Mouse (Mus musculus) testis, adult 2 months (tissue): ENCODE results near the gene Olfr1243. TPM values are rescaled to one million over a fixed set of nuclear protein-coding genes. Genes with fewer than 3 reads are reported as not detected.
"Not testable (repeated sequence)": the region's sequence is repeated elsewhere in the genome, so short reads cannot be mapped to it uniquely, and the experiment has no call there.

ENCODE experiments used
- H3K27ac ChIP-seq: fragments of 200-500 bp; 2 replicates; pipeline ENCODE4 v1.5.1; 2012; ENCODE audit warnings: low read depth, low read length; ENCODE audit not compliant: control insufficient read depth, insufficient read depth
- H3K27me3 ChIP-seq: fragments of 200-500 bp; 2 replicates; pipeline ENCODE4 v1.6.1; 2012; ENCODE audit warnings: mild to moderate bottlenecking, low read length, moderate library complexity; ENCODE audit not compliant: control insufficient read depth, insufficient read depth
- H3K36me3 ChIP-seq: fragments of 200-500 bp; 2 replicates; pipeline ENCODE4 v1.6.1; 2012; ENCODE audit warnings: mild to moderate bottlenecking, low read length; ENCODE audit not compliant: control insufficient read depth, insufficient read depth
- H3K4me1 ChIP-seq: fragments of 200-500 bp; 2 replicates; pipeline ENCODE4 v1.6.1; 2012; ENCODE audit warnings: low read length; ENCODE audit not compliant: control insufficient read depth, insufficient read depth
- H3K4me3 ChIP-seq: fragments of 200-500 bp; 2 replicates; pipeline ENCODE4 v1.5.1; 2012; ENCODE audit warnings: low read depth, mild to moderate bottlenecking, low read length, moderate library complexity, mixed read lengths; ENCODE audit not compliant: control insufficient read depth
- CTCF ChIP-seq: fragments of 200-500 bp; IDR thresholded peaks from 2 replicates; pipeline ENCODE4 v1.5.1; 2012; ENCODE audit warnings: low read depth, mild to moderate bottlenecking, inconsistent platforms, low read length, moderate library complexity; ENCODE audit not compliant: control insufficient read depth, insufficient read depth, insufficient replicate concordance
- POLR2A ChIP-seq: fragments of 200-500 bp; IDR thresholded peaks from 2 replicates; pipeline ENCODE4 v1.6.1; 2012; ENCODE audit warnings: low read depth, mild to moderate bottlenecking, inconsistent platforms, low read length, moderate library complexity; ENCODE audit not compliant: control insufficient read depth
- polyA plus RNA-seq: library from polyadenylated mRNA; depleted of rRNA; stranded (reverse); fragments of >200 nt; gene quantifications from 2 replicates; pipeline ENCODE4 v1.2.3, GENCODE M21; 2012; rRNA removed

Olfr1243 gene
- not detected in 2 replicates for polyA plus RNA-seq

GRCm38 (mm10) chr2:89531387-89531786 is at the start of gene Olfr1243:
Gene Olfr1243 (minus strand): TSS chr2:89531487.
- no peak for TF ChIP-seq POLR2A
- TF ChIP-seq CTCF: no peak

GRCm38 (mm10) chr2:89578347-89578746 is 47.1 kb upstream of the Olfr1243 start, which contains the start of gene Olfr1245:
Gene Olfr1245 (minus strand): TSS chr2:89578447.
- H3K4me1 ChIP-seq: no peaks in the 10 kb centered on the region
- H3K4me3 ChIP-seq: no peak within 1 kb of the TSS
- no peaks in the 10 kb centered on the region for H3K36me3 ChIP-seq
- H3K27me3 ChIP-seq: no peaks in the 10 kb centered on the region
- no peak for TF ChIP-seq CTCF
- TF ChIP-seq POLR2A: no peak
- no peak within 1 kb of the TSS for H3K27ac ChIP-seq

More at GRCm38 (mm10) chr2:89531387-89531786, at the start of gene Olfr1243:
- Histone ChIP-seq H3K27ac (no peak within 1 kb of the TSS), H3K4me1 (no peaks in the 10 kb centered on the region), H3K36me3 (no peaks in the 10 kb centered on the region), H3K4me3 (no peak within 1 kb of the TSS), H3K27me3 (no peaks in the 10 kb centered on the region)

- not testable (repeated sequence) for H3K36me3 ChIP-seq, H3K27ac ChIP-seq, H3K4me1 ChIP-seq, H3K4me3 ChIP-seq, H3K27me3 ChIP-seq
Measured at GRCm38 (mm10) chr2:89562706-89563105, 31.4 kb upstream of the Olfr1243 start.

GRCm38 (mm10) chr2:89544516-89544915 is 13.2 kb upstream of the Olfr1243 start:
- no peaks in the 10 kb centered on the region for H3K27me3 ChIP-seq
- no peaks in the 10 kb centered on the region for H3K36me3 ChIP-seq
- no peak overlapping the region for H3K4me3 ChIP-seq
- no peak overlapping the region for H3K27ac ChIP-seq
- no peak for TF ChIP-seq CTCF
- no peak for TF ChIP-seq POLR2A
- no peaks in the 10 kb centered on the region for H3K4me1 ChIP-seq

GRCm38 (mm10) chr2:89539923-89540322 is 8.6 kb upstream of the Olfr1243 start:
- H3K36me3 ChIP-seq: no peaks in the 10 kb centered on the region
- H3K4me3 ChIP-seq: no peak overlapping the region
- H3K27ac ChIP-seq: no peak overlapping the region
- TF ChIP-seq POLR2A (no peak), CTCF (no peak)
- no peaks in the 10 kb centered on the region for H3K4me1 ChIP-seq
- no peaks in the 10 kb centered on the region for H3K27me3 ChIP-seq

- no peaks in the 10 kb centered on the region for H3K27me3 ChIP-seq
- no peak within 1 kb of the TSS for H3K4me3 ChIP-seq
- H3K4me1 ChIP-seq: no peaks in the 10 kb centered on the region
- no peak within 1 kb of the TSS for H3K27ac ChIP-seq
- H3K36me3 ChIP-seq: no peaks in the 10 kb centered on the region
- TF ChIP-seq CTCF (no peak), POLR2A (no peak)
Measured at GRCm38 (mm10) chr2:89498235-89498634, 33.1 kb downstream of the Olfr1243 start, which contains the start of gene Olfr1242. Gene Olfr1242 (minus strand): TSS chr2:89498335.

- Histone ChIP-seq H3K4me1 (no peaks in the 10 kb centered on the region), H3K36me3 (no peaks in the 10 kb centered on the region), H3K27ac (no peak within 1 kb of the TSS), H3K27me3 (no peaks in the 10 kb centered on the region), H3K4me3 (no peak within 1 kb of the TSS)
- TF ChIP-seq POLR2A (no peak), CTCF (no peak)
Measured at GRCm38 (mm10) chr2:89487026-89487425, 44.3 kb downstream of the Olfr1243 start, which contains the start of gene Olfr1241. Gene Olfr1241 (minus strand): TSS chr2:89487126.

Other genes starting within 250 kb of the Olfr1243 start
- not detected in 2 replicates for gene Olfr1229, start 243.5 kb downstream of the Olfr1243 start, polyA plus RNA-seq
- gene Olfr1230, start 234.2 kb downstream of the Olfr1243 start, polyA plus RNA-seq: not detected in 2 replicates
- gene Olfr1231, start 224.4 kb downstream of the Olfr1243 start, polyA plus RNA-seq: not detected in 2 replicates
- not detected in 2 replicates for gene Olfr1232, start 201.8 kb downstream of the Olfr1243 start, polyA plus RNA-seq
- gene Olfr1233, start 189.1 kb downstream of the Olfr1243 start, polyA plus RNA-seq: 0.14 TPM in 1 of 2 replicates, not detected in the other
- not detected in 2 replicates for gene Olfr1234, start 166.6 kb downstream of the Olfr1243 start, polyA plus RNA-seq
- gene Olfr1238, start 121.8 kb downstream of the Olfr1243 start, polyA plus RNA-seq: not detected in 2 replicates
- gene Olfr1239, start 111.1 kb downstream of the Olfr1243 start, polyA plus RNA-seq: not detected in 2 replicates
- gene Olfr1240, start 88.5 kb downstream of the Olfr1243 start, polyA plus RNA-seq: not detected in 2 replicates
- not detected in 2 replicates for gene Olfr1241, start 44.4 kb downstream of the Olfr1243 start, polyA plus RNA-seq
- not detected in 2 replicates for gene Olfr1242, start 33.2 kb downstream of the Olfr1243 start, polyA plus RNA-seq
- not detected in 2 replicates for gene Olfr1245, start 47.0 kb upstream of the Olfr1243 start, polyA plus RNA-seq
- gene Olfr1246, start 61.7 kb upstream of the Olfr1243 start, polyA plus RNA-seq: not detected in 2 replicates
- not detected in 2 replicates for gene Olfr1247, start 82.6 kb upstream of the Olfr1243 start, polyA plus RNA-seq
- gene Olfr1248, start 86.8 kb upstream of the Olfr1243 start, polyA plus RNA-seq: not detected in 2 replicates
- not detected in 2 replicates for gene Olfr1249, start 103.5 kb upstream of the Olfr1243 start, polyA plus RNA-seq
- not detected in 2 replicates for gene Olfr1250, start 130.0 kb upstream of the Olfr1243 start, polyA plus RNA-seq
- gene Olfr1251, start 140.4 kb upstream of the Olfr1243 start, polyA plus RNA-seq: 0.22 TPM in 1 of 2 replicates, not detected in the other
- not detected in 2 replicates for gene Olfr1252, start 193.5 kb upstream of the Olfr1243 start, polyA plus RNA-seq
- not detected in 2 replicates for gene Olfr1253, start 225.6 kb upstream of the Olfr1243 start, polyA plus RNA-seq